Mouse (Mus musculus): ENCODE measurements at regions not wholly inside any gene's neighbourhood (a gene's known extent, or its start where the extent isn't known, plus 50 kb on each side); places are given as distances from the start of the nearest gene placed in this dataset.

DNA sequence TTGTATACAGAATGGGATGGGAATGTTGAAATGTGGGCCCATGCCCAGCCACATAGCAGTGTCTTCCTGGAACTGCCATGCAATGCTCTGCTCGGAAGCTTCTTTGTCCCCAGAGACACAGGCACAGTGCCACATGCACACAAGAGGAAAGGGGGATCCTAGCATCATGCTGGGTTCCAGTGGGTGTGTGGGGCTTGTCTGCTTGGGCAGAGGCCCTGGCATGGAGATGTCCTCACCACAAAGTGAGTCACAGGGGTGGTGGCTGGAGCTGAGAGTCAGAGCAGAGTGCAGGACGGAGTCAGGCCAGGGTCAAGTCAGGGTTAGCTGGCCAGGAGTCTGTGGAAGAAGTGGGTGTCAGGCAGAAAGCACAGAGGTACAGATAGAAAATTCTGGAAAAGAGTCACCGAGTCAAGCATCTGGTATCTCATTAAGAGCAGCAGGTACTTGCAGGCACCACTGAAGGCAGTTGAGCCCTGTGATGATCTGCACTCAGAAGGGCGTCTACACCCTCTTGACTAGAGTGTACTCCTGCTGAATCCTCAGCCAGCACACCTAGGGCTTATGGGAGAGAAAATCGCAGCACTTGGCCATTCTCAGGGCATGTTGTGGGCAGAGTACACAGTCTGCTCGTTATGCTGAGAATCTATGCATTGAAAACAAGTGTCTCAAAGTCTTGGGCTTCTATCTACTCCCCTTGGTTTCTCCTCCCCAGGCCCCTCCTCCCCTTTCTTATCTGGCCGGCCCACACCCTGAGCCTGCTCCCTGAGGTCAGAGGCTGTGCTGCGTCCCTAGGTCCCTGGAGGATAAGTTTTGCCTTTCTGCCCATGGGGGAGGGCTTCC, 85.3 kb downstream of the Ackr3 start:
- DNase-seq (ENCODE audit: low read depth, low spot score) = no peak

DNA sequence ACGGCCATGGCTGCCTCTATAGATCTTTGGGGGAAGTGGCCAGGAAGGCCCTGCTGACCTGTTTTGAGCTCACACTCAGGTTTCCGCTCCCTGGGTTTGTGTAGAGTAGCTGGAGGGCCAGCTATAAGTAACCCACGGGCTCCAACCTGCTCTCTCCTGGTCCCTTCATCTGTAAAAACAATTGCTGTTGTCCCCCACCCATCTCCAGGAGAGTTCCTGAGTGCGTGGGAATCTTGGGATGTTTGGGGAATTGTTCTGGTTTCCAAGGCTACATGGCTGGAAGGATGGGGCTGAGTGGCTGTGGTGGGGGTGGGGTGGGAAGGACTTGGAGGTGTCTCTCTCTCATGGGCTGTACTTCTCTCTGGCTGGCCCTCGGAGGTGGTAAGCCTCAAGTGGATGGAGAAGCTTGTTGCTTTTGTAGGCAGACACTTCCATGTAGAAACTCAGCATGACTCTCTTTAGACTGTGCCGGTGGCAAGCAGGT, 86.0 kb downstream of the Ackr3 start:
- DNase-seq (ENCODE audit: low read depth, low spot score) = no peak

DNA sequence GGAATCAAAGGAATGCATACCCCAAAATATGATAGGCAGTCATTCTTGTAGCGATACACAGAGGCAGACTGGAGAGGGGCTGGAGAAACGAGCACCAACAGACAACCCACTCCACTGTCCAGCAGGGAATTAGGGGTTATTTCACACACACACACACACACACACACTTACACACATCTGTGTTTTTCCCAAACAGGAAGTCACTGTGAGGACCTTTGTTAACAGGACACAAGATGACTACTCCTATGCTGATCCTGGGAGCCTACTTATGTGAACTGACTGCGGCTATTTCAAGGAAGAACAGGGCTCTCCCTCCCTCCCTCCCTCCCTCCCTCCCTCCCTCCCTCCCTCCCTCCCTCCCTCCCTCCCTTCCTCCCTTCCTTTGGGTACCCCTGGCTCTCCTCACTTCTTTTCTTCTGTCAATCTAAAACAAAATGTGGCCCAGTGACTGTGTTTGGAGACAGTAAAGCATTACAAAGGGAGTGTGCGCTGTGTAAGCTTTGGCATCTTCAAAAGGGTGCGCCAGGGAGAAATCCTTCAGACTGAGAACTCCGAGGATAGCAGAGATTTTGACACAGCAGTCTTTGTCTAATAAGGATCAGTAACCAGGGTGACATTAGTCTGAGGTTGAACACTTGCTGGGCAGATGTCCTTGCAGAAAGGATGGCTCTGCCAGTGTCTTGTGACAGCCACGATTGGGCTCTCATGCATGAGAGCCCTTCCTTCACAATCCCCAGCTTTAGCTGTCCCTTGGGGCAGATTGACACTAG, 86.8 kb downstream of the Ackr3 start:
- no peak for DNase-seq (ENCODE audit: low read depth, low spot score)

DNA sequence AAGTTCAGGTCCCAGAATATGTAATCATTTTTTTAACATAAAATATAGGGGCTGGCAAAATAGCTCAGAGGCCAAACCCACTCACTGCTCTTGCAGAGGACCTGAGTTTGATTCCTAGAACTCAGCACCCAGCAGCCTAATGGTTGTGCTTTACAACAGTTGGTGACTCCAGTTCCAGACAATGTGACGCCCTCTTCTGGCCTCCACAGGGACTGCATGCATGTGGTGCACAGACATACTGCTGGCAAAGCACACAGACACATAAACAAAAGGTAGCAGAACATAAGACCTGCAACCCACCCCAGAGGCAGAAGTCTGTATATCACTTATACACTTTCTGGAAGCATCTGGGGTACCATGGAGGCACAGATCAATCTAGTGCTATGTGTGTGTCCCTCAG, 87.5 kb downstream of the Ackr3 start:
- no peak for DNase-seq (ENCODE audit: low read depth, low spot score)

DNA sequence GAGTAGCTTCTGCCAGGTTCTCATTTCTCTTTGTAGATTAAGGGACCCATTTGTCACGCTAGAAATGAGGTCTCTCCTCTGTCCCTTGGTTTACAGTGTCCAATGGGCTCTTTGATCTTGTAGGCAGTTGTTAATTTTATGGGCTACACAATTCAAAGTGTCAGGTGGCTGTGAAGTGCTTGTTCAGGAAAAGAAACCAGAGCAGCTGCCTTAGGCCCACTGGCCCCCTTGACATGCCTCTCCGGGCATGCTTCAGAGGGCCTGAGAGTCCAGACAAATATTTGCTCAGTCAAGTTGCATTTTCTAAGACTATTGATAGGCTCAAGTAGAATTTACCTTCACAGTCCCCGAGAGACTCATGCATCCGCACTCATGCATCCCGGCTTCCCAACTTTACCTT, 94.0 kb downstream of the Ackr3 start:
- no peak for DNase-seq (ENCODE audit: low read depth, low spot score)

DNA sequence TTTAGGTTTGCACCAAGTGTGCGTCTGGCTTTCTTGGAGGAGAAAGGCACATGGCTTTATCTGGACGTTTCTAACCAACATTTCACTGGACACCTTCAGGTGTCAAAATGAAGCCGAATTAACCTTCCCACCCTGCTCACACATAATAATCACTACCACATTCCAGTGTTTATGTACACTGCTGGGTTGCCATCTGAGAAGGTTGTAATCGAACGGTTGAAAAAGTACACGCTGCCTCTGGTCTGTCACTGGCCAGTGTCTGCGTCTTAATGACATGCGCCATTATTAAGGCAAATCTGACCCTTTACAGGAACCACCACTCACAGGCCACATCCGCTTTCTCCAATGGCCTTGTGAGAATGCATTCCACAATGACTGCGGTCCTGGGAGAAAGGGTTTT, 96.4 kb downstream of the Ackr3 start:
- DNase-seq (ENCODE audit: low read depth, low spot score) = no peak

DNA sequence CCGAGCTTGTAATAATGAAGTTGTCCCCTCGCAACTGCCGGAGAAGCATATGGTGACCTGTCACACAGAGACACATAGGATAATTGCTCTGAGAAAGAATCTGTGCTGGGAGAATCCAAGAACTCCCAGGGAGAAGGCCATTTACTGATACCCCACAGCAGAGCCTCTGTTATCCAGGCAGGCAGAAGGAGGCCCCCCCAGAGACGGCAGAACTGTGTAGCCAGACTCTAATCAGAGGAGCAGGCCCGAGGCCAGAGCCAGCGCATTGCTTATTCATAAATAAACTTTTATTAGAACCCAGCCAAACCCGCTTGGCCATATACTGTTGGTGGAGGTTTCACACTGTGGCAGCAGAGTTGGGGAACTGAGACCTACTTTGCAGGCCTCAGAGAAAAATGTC, 100.6 kb downstream of the Ackr3 start:
- DNase-seq (ENCODE audit: low read depth, low spot score) = no peak

DNA sequence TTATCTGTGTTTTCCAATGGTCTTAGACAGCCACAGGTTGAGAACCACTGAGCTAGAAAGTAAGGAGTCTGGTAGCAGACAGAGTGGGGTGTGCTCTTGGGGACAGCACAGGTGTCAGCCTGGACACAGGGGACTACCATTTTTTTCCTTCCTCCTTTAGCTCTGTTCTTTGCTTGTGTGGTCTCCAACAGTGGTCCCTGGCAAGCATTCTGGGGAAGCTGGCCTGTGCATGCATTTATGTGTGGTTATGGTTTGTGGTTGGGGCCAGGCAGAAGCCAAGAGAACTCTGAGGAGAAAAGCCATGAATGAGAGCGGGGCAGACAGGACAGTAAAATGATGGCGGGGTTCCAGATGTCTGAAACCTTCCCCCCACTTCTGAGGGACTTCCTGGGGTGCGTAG, 107.2 kb downstream of the Ackr3 start:
- no peak for DNase-seq (ENCODE audit: low read depth, low spot score)

DNA sequence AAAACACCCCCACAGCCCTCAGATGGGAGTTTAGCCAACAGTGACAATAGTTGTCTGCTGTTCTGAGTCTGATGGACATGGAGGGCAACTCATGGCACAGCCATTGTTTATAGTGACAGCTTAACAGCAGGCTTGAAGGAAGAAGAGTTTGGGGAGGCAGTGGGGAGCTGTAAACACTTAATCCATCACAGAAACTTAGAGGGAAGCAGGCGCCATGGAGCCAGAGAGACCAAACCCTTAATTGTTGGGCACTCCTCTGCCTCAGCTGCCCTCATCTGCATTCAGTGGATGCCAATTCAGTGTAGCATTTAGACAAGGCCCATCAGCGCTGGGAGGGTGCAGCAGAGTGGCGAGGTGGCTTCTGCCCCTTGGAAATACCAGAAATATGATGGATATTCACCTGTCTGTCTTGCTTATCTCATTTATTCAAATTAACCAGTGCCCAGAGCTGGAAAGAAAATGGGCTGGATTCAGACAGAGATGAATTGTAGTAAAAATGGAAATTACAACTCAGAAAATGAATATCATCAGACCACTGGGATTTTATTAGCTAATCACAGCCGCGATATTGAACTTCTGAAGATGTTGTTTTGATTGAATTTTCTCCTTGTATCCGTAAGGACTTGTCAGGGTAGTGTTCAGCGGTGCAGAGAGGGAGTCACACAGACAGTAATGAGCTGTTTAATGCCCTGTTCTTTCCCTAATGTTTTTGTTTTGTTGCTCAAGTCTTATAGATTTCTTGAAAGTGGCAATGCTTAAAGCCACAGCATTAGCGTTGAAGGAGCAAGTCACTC, 108.1 kb downstream of the Ackr3 start:
- DNase-seq (ENCODE audit: low read depth, low spot score) = no peak

DNA sequence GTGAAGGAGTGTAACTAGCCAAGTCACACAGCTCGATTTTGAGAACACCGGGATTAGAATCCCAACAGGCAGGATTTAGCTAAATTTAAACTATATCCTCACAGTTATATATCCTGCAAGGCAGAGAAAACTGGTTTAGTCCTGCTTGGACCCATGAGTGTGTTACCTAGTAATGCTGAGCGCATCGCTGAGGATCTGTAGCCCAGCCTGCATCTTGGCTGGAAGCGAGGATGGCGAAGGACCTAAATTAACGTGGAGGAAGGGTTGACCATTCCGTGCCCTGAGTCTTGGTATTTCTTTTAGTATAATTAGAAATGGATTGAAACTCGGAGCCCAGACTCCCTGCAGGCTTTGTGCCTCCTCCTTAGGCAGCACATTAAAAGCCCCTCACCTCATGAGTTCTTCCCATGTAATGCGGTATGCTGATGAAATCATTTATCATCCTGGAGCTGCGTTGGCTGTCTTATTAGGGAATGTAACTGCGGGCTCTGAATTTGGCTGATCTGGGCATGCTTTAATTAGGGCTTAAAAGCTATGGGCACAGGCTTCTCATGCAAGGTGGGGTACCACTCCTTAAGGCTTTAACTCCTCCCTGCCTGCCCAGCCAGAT, 110.1 kb downstream of the Ackr3 start:
- DNase-seq (ENCODE audit: low read depth, low spot score) = no peak

DNA sequence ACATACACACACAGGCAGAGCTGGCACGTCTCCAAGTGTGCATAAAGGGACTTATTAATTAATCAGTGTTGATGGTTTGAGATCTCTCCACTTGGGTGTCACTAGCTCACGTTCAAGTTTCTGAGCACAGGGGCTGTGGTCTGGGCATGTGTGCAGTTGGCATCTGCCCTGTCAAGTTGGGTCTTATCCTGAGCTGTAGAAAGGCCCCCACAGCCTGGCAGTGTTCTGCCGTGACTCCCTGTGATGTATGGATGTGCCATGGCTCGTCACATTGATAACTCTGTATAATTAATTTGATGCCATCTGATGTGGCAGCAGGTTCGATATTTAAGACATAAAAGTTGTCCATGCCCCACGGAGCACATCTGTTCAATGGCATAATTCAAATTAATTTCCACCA, 114.1 kb downstream of the Ackr3 start:
- DNase-seq (ENCODE audit: low read depth, low spot score) = no peak

DNA sequence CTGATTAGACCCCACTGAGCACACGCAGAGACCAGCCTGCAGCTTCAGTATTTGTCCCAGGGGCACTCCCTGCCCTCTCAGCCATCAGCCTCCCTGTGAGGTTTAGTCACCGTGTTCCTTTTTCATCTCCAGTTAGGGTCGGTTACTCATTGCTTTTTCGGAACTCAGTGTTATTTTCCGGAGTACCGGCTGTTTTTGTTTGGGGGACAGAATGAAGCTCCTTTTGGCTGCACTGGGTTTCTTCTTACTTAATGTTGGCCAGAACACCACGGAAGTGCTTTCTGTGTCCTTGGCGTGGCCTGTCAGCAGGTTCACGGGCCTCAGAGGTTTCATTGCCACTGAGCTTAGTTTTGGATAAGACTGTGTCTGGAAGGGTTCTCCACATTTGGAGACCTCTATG, 114.7 kb downstream of the Ackr3 start:
- DNase-seq (ENCODE audit: low read depth, low spot score) = no peak

DNA sequence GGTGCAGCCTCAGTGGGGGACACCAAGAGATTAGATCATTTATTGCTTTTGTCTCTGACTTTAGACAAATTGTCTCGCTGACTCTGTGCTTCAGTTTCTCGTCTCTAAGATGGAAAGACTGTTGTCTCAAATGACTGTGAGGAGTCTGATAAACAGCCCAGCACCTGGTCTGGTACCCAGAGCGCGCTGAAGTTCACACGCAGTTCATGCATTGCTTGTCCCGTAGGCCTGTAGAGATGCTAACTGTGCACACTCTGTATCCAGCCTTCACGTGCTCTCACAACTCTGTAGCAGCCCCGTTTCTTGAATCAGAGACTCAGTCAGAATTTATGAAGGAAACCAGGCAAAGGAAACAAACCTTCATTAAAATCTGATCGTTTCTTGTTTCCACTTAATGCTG, 116.7 kb downstream of the Ackr3 start:
- no peak for DNase-seq (ENCODE audit: low read depth, low spot score)

DNA sequence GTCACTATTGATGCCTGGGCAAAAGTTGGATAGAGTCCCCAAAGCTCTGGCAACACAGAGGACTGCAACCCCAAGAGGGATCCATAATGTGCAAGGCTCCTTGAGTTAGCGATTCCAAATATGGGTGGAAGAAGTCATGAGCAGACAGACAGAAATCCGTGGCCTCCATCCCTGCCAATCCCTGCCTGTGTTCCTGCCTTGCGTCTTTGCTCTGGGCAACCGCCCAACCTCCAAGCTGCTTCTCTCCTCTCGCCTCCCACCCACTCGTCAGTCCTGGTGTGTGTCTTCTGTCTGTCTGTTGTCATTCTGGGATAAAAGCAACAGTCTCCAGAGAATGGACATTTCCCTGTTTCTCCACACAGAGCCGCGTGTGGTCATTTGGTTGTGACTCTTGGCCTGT, 117.7 kb downstream of the Ackr3 start:
- DNase-seq (ENCODE audit: low read depth, low spot score) = no peak

DNA sequence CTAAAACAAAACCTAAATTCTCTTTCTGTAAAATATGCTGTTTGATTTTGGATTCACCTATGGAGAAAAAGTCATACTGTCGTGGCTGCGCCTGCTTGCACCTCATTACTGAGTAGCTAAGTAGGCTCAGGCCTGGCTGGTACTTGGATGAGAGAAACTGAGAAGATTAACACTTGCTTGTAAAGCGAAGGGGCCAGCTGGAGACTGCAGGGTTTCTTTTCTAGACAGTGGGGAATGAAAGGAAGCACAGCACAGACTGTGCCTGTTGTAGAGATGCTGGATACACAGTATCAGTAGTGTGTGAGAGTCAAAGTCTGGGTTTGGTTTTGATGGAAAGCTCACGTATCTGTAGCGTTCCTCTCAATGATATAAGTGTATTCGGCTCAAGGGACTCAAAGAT, 123.5 kb downstream of the Ackr3 start:
- no peak for DNase-seq (ENCODE audit: low read depth, low spot score)

DNA sequence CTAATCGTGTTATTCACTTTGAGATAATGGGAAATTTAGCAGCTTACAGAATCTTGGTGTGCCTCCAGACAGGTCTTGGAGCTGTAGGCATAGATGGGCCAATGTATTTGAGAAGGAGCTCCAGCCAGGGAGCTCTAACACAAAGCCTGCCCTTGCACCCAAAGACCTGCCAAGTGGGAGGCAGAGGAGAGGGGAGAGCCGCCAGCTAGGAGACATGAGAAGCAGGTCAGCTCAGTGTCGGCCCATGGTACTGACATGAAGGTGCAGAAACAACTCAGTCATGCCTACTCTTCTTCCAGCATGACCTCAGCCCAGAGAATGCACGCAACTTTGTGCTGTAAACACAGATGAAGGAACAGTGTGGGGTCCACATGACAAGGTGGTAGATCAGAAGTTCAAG, 128.8 kb downstream of the Ackr3 start:
- DNase-seq (ENCODE audit: low read depth, low spot score) = no peak

DNA sequence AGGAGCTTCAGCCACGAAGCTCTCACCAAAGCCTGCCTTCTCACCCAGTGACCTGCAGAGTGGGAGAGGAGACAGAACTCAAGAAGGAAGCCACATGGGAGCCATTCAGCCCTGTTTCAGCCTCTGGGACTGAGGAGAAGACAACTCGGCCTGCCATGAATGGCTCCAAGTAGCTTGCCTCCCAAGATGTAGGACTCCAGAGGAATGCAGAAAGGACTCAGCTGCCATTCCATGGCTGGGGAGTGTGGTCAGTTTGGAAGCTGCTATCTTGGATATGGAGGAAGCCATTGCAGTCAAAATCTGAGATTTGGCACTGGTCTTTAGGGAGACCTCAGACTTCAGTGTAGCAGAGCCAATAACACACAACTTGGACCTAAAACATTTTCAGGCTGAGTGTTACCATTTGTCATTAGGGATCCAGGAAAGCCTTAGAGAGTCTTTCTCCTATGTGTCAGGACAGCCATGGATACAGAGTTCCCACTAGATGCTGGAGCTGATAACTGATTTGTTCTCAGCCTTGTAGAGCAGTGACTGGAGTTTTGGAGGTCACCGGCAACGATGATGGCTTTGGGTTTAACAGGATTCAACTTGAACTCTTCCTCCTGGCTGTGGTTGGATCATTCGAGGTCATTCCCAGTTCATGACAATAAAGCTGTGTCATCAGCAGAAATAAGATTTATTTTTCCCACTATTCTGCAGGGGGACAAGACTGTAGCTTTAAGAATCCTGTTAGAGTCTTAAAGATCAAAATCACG, 130.1 kb downstream of the Ackr3 start:
- DNase-seq (ENCODE audit: low read depth, low spot score) = no peak

DNA sequence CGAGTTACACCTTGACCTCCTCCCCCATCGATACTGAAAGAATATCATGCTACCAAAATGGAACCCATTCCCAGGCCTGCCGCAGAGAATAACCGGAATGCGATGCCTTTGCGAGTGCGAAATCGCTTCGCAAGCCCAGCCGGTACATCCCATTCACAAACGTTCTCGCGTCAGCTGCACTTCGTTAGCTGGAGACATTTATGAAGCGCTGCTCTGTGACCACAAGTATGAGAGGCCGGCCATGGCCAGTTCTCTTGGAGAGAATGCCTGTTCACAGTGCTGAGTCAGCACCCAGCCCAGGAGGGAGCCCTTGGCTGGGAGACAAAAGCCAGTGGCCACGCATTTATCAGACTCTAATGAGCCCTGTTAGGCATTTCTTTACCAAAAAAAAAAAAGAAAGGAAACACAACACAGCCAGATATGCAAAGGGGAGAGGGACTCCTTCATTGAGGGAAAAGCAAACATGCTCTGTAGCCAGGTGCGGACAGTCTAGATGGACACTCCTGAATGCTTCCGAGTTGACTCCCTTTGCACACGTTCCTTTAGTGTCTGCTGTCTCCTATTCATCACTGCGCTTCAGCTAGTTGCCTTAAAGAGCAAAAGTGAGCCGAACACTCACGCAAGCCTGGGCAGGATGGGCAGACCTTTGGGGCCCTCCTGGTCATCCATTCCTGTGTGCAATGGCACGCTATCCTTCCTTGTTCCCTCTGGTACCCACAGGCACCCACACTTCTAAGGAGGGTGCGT, 131.4 kb downstream of the Ackr3 start:
- peak; percentile 52 for DNase-seq (ENCODE audit: low read depth, low spot score)

DNA sequence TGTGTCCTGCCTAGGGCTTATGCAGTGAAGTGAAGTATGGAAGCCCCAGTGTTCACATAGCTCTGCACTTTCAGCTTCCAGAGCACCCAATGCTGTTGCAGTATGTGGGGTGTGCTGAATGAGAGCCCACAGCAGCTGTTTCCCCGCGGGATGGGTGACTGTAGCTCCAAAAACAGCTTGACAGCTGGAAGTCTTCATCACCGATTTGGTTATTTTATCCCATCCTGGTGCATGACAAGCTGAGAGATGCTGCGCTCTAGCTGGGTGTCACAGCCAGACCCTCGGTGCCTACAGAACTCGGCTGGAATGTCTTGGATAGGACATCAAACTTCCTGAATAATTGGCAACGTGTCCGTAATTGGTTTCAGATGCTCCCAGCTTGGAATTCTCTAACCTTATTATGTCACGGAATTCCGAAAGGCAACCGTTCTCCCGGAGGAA, 134.1 kb downstream of the Ackr3 start:
- DNase-seq (ENCODE audit: low read depth, low spot score) = no peak

DNA sequence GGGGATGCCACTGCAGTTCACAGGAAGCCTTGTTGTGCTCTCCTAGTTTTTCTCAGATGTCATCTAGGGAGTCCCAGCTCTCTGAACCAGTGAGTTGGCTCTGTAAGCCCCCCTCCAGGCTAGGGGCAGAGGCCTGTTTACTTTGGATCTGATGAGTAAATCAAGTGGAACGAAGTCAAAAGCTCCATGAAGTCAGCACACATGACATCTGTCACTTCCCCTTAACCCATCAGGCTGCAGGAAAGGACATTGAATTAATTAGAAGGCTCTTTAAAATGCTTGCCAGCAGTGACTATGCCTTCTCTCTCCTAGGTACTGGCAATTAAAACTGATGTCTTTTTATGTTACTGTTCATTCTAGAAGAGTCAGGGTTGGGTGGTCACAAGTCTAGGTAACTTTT, 138.6 kb downstream of the Ackr3 start:
- DNase-seq (ENCODE audit: low read depth, low spot score) = no peak

All from embryo, embryonic 11.5 days (tissue).